Mouse (Mus musculus) heart, postnatal 10 days (tissue): ENCODE data around the gene Gsn. TPM values are rescaled to one million over a fixed set of nuclear protein-coding genes. Genes with fewer than 3 reads are reported as not detected.

Experiments
- DNase-seq, 2 experiments: peaks; one replicate each; pipeline ENCODE4 v3.0.0; 2021
- intact Hi-C: fragments of 180-260 bp; cut with DNase I; formaldehyde crosslinking; loops from one replicate; pipeline ENCODE4 v1.15.1; 2025
- total RNA-seq, 2 experiments: library from RNA; stranded (reverse); gene quantifications; 2 replicates each; pipeline ENCODE4 v1.2.3; 2021

Gsn gene
- total RNA-seq, result 100 to 1,000 TPM; 213 to 249 TPM

DNA sequence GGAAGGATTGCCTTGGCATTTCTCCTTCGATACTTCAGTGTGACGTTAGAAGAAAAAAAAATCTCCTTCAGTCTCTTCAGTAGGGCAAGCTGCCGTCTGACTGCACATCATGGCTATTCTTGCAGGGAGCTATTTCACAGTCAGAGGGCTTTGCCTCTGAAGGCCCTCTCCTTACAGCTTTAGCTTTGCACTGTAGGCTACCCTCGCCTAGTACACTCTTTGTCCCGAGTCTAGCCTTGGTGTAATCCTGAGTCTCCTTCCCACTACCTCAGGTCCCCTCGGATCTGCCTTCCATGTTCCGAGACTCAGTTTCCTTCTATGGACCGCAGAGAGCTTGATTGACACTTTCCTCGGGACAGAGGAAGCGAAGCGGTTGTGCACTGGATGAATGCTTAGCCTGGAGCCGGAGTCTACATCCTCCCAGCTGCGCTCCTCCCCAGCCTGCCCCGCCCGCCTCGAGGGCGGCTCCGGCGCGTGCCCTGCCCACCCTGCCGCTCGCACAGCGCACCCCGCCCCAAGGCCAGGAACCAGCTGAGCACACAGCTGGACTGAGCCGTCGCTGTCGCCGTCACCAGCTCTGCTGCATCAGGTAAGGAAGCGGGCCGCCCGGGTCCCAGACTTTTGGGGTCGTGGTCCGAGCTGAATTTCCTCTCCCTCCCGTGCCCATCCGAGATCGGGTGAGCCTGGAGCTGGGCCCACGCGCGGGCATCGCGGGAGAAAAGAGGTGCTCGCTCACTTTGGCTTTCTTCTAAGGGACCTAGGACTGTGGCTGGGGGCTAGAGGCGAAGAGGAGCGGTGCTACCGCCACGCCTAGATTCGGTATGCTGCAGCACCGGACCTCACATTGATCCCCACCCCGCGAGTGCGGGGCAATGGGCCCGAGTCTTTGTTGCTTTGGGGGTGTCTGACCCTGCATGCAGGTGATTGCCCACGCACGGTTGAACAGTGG, at the start of gene Gsn:
Gsn (plus strand) TSS at position 496 of the 949 bp plus-strand sequence.
- intact Hi-C loops, result no loop called here
- DNase-seq, result peak; percentile 88 to 89

DNA sequence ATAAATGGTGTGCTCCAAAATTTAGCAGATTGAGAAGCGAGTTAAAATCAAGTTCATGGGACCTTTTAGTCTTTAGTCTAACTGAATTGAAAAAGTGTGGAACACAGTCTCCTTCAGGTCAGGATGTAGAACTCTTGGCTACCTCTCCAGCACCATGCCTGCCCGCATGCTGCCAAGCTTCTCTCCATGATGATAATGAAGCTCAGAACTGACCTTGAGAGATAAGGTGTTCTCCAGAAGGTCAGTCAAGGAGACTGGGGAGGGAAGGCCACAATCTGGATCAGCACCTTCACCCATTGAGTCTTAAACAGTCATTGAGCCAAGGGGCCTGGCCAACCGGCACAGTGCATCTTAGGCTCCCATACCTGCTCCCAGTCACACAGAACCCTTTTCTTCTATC, 49.4 kb upstream of the Gsn start:
- DNase-seq, result peak in 1 of 2 experiments; percentile 24
- intact Hi-C loops, result no loop called here

DNA sequence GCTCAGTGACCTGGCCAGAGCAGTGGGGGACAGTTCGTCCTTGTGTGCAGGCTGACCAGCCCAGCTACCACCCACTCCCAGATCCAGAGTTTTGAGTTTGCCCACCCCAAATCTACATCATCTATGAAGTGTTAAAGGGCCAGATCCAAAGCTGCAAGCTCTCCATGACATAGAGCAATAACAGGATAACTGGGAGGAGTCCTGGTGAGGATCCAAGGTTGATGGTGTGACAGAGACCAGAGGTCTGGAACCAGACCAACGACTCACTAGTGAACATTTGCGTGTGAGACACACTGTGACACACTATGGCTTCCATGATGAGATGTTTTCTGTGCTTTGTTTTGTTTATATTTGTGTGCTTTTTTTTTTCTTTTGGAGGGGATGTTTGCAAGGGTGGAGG, 48.1 kb upstream of the Gsn start:
- no peak for DNase-seq
- intact Hi-C loops, result no loop called here

DNA sequence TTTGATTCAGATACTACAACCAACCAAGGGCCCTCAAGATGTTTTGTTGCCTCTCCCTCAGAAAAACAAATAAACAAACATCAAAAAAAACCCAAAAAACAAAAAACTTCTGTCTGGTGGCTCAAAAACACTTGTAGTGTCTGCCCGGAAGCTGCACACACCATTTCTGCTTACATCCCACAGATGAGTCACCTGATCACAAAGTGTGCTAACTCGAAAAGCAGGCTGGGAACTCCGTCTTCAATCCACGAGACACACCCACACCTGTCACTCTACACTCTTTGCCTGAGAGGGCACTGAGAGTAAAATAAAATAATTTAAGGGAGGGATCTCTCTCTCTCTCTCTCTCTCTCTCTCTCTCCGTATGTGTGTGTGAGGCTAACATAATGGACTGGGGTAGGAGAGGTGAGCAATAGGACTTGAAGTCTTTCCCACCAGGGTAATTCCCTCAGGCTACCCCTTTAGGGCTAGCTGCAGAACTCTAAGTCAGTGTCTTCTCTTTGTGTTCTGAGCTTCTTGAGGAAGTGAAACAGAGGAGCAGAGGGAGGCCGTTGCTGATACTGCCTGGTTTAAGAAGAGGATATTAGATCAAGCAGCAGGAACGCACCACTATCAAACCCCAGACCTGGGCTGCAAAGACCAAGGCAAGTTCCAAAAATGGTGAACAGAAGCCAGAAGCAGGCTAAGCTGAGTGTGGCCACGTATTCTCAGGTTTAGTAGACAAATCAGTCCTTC, 47.1 kb upstream of the Gsn start:
- DNase-seq, result no peak
- intact Hi-C loops, result no loop called here

DNA sequence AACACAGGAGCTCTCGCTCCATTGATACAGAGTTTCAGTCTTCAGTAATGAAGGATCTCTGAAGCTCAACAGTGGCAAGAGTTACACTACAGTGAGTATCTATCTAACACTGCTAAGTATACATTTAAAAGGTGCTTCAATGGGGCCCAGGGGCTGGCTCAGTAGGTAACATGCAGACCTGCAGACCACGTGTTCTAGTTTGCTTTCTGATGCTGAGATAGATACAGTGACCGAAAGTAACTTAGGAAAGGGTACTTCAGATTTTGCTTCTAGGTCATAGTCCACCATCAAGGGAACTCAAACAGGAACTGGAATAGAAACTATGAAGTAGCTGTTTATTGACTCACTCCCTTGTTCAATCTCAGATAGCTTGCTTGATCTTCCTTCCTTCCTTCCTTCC, 44.5 kb upstream of the Gsn start:
- no peak for DNase-seq
- intact Hi-C loops, result no loop called here

DNA sequence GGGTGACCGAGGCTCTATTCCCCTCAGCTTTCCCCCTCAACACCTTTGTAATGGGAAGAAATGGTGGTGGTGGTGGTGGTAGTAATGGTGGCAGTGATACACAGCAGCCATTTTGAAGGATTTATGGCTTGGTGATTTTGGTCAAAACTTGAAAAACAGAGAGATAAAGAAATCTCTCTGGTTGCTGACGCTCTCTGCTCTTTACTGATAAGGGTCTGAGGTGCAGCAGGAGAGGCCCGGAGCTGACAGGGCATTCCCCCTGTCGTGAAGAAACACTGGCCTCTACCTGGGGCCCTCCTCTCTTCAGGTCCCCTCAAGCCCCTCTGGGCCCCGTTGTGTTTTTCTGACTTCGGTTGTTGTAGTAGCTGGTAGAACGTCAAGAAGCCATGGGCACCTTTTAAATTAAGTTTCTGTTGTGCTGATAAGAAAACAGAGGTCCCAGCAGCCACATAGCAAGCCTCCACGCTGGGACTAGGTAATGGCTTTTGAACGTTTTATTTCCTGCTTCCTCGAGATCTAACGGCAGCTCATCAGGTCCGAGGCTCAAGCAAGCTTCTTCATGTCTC, 42.8 kb upstream of the Gsn start:
- DNase-seq, result no peak
- intact Hi-C loops, result no loop called here

DNA sequence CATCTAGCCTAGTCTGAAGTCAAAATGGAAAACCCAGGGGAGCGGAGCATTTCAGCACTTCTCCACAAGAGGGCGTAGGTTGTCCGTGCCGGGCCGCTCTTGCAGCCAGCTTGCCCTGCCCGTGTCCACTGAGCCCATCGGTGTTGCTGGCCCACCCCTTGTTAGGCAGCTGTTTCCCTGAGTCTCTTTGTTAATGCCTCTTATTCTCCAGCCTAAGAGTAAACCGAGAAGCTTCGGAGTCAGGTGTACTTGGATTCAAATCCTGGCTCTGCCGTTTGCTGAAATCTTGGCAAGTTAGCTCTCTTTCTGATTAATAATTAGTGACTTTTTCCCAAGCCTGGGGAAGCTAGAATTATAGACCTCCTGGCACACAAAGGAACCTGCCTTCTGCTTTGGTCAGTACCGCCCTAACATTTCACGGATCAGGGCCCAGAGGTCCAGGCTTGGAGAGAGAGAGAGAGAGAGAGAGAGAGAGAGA, 41.3 kb upstream of the Gsn start:
- peak; percentile 89 to 92 for DNase-seq
- intact Hi-C loops, result loop anchor here (1.0 kb wide), 1 partner anchor 55 kb away; no protein-coding TSS in a partner anchor

DNA sequence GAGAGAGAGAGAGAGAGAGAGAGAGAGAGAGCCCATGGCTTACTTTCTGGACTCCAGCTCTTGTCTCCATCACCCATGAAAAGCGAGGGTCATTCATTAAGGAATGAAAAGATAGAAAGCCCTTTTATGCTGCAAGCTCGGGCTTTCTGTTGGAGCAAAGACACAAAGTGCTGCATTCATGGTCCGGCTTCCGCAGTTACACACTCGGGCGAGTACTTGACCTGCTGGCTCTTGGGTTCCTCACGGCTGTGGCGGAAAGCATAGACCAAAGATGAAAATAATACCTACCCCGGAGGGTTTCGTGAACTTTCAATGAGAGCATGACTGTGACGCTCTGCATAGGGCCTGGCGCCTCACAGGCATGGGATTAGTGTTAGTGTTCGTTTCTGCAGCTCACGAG, 40.8 kb upstream of the Gsn start:
- intact Hi-C loops, result no loop called here
- DNase-seq, result no peak

DNA sequence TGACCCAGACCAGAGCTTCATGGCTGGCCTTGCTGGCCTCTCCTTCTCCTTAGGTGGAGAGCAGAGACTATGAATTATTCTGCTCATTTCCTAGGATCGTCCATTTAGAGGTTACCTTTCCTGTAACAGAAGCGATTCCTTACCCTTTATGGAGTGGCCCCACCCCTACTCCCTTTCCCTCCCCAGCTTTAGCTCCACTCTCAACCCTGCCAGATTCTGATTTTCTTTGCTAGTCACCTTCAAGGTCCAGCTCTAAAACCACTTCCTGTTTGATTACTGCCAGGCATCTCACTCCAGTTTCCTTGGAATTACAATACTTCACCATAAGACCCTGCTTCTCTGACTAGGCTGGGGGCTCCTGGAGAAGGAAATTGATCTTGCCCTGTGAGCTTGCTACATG, 39.5 kb upstream of the Gsn start:
- intact Hi-C loops, result loop anchor here (2.0 kb wide), 1 partner anchor 42 kb away; no protein-coding TSS in a partner anchor
- DNase-seq, result no peak

DNA sequence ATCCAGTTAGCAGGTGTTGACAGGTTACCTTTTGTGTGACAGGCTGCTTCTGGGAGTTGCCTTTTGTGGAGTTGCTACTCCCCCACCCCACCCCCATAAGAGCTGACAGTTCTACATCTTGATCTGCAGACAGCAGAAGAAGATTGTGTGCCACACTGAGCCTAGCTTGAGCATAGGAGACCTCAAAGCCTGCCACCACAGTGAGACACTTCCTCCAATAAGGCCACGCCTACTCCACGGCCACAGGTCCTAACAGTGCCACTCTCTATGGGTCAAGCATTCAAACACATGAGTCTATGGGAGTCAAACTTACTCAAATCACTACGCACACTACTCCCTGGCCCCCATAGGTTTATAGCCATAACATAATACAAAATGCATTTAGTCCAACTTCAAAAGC, 37.4 kb upstream of the Gsn start:
- no peak for DNase-seq
- intact Hi-C loops, result no loop called here

DNA sequence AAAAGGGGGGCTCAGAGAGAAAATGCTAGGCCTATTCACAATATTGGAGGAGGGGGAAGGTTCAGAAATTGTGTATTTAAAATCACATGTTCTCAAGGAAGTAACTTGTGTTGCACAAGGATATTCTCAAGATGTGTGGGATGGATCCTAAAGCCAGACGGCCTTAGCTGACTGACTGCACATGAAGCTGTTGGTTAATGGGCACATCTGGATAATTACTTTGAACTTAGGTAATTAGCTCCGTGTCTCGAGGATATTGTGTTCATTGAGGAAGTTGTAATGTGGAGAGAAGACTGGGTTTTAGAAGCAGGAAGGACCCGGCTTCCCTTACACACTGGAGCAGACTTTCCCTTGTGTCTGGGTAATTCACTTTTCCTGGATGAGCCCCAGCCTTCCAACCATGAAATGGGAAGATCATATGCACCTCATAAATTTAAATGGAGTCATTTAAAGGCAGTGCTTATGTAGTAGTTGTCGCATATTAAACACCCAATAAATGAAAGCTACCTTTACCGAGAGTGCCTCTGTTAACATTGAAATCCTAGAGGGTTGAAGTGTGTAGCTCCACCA, 33.3 kb upstream of the Gsn start:
- DNase-seq, result no peak
- intact Hi-C loops, result no loop called here

DNA sequence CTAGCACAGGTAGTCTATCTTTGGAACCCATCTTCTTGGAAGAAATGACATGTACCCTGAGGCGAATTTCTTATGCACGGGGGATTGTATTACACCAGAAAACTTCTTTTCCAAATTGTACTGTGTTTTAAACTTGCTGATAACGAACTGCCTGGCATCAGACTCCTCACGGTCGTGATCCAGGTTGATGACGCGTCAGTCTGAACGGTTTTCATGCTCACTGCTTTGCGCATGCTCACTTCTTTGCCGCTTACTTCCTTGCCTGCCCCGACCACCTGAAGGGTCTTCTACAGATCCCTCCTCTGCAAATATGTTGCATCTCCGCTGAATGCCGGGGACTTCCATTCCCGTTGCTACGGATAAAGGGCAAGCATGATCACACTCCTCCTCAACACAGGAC, 31.9 kb upstream of the Gsn start:
- intact Hi-C loops, result no loop called here

DNA sequence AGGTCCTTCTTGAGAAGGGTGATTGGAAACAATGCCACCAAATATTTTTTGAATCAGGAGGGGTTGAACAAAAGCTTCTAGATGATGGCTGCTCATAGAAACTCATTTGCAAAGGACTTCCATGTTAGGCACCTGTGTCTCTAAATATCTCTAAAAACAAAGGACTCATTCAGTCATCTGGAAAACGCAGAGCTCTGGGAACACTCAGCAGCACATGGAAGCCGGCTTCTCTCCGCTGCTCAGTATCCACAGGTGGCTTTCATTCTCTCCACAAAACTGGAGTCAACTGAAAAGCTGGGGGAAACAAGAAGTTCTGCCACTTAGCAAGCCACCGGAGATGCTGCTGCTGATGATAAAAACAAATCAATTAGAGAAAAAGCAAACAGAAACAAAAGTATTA, 28.0 kb upstream of the Gsn start:
- DNase-seq, result no peak
- intact Hi-C loops, result no loop called here

More for the DNA sequence above, 31.9 kb upstream of the Gsn start:
- DNase-seq, result no peak

DNA sequence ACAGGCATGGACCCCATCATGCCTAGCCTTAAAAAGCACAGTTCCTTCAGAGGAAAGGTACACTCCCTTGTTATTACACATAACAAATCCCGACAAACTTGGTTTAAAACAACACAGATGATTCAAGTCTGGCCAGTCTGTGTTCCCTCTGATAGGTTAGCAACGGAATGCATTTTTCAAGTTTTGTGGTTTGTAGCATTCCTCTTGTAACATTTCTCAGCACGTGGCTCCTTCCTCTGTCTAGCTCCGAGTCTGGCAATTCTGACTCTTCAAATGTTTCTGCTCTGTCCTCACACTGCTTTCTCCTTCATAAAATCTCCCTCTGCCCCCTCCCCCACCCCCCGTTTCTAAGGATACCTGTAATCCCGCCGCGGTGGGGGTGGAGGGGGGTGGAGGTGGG, 26.0 kb upstream of the Gsn start:
- intact Hi-C loops, result no loop called here
- no peak for DNase-seq

DNA sequence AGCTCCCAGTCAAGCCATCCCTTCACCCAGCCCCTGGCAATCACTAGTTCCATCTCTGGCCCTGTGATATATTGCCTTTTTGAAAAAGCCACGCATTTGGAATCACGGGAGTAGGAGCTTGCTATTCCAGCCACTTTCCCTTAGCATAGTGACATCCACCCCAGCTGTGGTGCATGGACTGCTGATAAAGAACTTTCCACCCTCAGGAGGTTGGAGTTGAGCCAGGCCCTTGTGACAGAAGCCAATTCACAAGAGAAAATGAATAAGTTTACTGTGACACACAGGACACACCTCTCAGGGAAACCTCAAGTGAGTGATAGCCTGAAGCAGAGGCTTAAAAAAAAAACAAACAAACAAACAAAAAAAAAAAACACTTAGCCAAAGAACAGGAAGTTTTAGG, 24.3 kb upstream of the Gsn start:
- intact Hi-C loops, result no loop called here
- DNase-seq, result peak; percentile 55 to 64

DNA sequence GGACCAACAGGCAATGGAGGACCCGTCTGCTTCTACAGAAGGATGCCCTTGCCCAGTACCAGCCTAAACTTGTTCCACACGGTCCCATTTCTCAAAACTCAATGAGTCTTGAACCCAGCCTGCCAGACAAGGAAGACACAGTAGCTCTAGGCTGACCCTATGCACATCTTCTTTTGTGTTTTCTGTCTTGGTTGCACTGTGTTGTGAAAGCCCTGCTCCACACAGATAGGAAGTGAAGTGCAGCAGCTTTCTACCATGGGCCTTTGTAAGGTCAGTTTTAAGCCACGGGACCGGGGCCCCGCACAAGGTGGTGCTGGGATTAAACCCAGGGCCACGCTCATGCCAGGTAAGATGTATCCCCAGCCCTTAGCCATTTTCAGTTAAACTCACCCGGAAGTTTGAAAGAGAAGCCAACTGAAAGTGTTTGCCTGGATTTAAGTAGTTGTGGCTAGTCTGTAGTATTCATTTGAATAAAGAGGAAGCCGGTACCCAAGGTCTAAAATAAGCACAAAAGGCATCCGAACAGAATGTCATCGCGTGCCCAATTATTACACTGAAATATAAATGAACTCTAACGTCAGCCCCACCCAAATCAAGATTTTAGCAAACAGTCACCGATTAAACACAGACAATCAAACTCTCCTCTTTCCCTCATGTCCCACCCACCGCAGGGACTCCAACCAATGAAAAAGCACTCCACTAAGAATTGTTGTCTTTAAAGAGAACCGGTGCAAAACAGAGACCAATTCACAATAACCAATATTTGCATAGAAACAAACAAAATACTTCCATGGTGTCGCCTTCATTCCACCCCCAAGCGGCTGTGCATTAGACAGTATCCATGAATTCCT, 23.4 kb upstream of the Gsn start:
- DNase-seq, result no peak
- intact Hi-C loops, result no loop called here

DNA sequence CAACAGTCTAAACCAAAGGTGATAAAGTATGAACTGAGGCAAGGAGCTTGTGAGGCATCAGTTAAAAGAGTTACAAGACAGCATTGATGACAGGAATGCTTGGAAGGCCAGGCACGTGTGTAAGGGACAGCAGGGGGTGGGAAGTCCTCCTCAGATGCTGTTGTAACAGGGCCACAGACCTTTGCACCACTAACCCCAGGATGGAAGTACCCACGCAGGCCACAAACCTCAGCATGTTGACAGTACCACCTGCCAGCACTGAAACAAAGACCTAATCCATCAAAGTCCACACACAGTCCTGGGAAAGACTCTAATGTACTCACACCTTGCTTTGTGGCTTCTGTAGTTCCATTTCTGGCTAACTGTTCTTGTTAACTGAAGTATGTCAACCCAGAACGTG, 22.3 kb upstream of the Gsn start:
- intact Hi-C loops, result no loop called here
- no peak for DNase-seq

DNA sequence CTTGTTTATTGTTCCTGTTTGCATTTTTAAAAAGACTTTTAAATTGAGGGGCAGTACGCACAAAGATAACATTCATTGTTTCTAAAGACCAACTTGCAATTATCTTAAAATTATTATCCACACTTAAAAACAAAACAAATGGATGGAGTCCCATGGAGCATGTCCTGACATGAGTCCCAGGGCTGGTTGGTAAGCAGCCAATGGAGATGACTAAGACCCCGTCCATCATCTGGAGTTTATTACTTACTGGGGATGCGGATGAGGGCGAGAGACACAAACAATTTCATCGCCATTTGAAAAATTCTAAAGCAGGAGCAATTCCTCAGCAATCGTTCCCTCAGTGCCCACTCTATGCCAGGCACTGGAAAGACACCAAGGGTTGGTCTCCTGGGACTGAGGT, 21.2 kb upstream of the Gsn start:
- DNase-seq, result peak in 1 of 2 experiments; percentile 26
- intact Hi-C loops, result no loop called here

DNA sequence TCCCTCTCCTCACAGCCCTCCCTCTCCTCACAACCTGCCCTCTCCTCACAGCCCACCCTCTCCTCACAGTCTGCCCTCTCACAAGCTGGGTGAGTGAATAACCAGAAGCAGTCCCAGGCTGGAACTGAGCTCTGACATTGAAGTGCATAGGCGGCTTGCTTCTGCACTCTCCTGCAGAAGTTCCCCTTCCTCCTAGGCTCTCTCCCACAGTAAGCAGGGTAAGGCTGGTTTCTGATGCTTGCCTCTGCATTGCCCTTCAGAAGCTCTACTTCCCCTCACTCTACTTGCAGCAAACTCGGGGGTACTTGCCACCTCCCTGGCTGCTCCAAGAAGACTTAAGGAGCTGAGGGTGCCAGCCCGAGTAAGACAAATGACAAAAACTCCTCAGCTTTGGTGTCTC, 11.9 kb upstream of the Gsn start:
- DNase-seq, result no peak
- intact Hi-C loops, result no loop called here

DNA sequence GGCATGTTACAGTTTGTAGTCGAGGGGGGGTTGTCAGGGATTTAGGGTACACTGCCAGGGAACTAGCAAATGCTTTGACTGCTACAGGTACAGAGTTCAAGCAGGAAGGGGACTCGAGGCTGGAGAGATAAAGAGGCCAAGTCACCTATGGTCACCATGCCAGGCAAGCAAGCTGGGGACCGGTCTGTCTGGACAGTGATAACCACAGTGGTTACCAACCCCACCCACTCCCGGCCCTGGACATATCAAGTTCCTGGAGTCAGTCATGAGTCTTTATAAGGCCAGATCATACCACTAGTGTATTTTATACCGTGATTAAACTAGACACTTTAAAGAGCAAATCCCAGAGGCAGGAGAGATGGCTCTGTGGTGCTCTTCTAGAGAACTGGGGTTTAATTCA, 8.4 kb upstream of the Gsn start:
- intact Hi-C loops, result no loop called here
- no peak for DNase-seq
